Mouse (Mus musculus) cerebellum, adult 2 months (tissue): ENCODE results near the gene Grem2.

Experiments used
- CTCF ChIP-seq: fragments of 200-500 bp; IDR thresholded peaks from 2 replicates; pipeline ENCODE4 v1.5.1; 2011; ENCODE audit warnings: low read depth, mild to moderate bottlenecking, control low read depth, low read length, moderate library complexity, borderline replicate concordance; ENCODE audit not compliant: insufficient read depth
- POLR2A ChIP-seq: fragments of 200-500 bp; IDR thresholded peaks from 2 replicates; pipeline ENCODE4 v1.6.1; 2011; ENCODE audit warnings: low read length, control low read depth, borderline replicate concordance; ENCODE audit not compliant: insufficient read depth

DNA sequence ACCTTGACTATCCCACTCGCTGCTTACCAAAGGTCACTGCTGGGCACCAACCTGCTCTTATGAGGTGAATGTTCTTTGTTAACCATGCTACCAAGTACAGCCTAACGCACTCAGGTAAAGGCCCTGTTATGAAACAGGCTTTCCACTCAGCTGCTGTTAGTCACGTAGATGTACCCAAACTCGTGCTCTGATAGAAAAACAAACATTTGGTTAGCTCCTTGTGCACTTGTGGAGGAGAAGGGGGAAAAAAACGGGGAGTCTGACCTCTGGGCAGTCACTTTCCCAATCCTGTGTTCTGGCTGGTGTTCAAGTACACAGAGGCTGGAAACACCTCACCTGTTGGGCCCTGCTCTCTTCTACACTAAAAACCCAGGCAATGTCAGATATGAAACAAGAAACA lies 14.0 kb downstream of the Grem2 start:
- TF ChIP-seq CTCF: no peak
- no peak for TF ChIP-seq POLR2A
